Mouse (Mus musculus): ENCODE measurements around the gene Ptbp3.

The Ptbp3 gene

DNA sequence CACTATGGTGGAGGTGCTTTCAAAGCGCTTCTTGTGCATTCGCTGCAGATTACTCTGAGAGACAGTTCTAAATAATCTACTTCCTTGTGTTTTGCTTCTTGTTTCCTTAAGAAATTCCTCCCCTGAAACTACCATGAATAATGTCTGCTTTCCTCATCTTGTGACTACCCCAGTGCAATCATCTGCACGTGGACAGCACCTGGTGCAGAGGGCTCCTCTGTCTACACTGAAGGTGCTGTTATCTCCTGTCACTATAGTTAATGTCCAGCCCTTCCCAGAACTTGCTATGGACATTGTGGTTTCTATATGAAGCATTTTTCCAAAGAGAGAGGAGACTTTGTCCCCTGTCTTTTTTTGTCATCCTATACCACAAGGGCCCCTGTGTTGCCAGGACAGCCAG is 4.4 kb upstream of the Ptbp3 start:
- no peak for DNase-seq

GRCm38 (mm10) chr4:59552835-59553234 is 3.7 kb upstream of the Ptbp3 start:
- DNase-seq, result no peak

GRCm38 (mm10) chr4:59551901-59552300 is 2.7 kb upstream of the Ptbp3 start:
- DNase-seq, result no peak

DNA sequence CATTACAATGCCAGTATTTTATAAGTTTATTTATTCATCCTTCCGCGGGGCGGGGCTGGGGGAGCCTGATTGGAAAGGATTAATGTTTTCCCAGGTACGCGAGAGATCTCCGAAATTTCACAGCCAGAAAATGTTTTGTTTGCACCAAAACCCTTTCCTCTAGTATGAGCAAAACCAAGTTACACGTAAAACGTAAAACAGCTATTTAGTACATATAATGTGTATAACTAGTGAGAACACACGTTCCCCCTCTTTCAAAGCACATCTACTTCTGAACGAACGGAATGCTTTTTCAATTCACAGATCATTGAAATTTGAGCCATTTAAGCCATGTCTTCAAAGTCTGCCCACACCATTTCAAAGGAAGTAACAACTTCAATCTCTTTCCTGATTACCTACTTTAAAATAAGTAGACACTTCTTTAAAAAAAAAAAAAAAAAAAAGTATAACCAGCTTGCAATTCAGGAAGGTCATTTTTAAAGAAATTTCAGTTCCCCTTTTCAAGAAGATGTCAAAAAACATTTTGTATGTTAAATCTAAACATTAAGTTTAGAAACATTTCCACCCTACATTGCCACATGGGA is 905 bp upstream of the Ptbp3 start:
- no peak for DNase-seq

DNA sequence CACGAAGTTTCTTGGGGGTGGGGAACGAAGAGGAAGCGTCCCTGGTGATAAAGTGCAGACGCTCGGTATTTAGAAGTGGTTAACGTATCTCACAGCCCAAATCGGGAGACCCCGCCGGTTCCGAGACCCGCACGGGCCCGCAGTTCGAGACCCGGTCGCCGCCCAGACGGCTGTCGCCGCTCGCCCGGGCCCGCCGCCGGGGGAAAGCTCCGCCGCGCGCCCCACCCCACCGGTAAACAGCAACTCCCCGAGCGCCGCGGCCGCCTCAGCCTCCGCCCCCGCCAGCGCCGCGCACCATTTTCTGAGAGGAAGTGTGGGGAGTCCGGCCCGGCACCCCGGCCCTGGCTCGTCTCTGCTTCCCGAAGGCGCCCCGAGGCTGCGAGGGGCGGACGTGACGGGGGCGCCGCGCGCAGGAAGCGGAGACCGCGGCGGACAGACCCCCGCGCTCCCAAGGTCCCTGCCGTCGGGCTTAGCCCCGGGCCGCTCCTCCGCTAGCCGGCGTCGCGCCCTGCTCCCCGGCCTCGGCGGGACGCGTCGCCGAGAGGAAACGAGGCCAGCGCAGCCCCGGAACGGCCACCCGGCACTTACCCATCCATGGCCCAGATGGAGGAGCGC is 497 bp downstream of the Ptbp3 start:
- peak; percentile 74 for DNase-seq

- no peak for DNase-seq
Measured at GRCm38 (mm10) chr4:59548011-59548559, 1.1 kb downstream of the Ptbp3 start.

DNA sequence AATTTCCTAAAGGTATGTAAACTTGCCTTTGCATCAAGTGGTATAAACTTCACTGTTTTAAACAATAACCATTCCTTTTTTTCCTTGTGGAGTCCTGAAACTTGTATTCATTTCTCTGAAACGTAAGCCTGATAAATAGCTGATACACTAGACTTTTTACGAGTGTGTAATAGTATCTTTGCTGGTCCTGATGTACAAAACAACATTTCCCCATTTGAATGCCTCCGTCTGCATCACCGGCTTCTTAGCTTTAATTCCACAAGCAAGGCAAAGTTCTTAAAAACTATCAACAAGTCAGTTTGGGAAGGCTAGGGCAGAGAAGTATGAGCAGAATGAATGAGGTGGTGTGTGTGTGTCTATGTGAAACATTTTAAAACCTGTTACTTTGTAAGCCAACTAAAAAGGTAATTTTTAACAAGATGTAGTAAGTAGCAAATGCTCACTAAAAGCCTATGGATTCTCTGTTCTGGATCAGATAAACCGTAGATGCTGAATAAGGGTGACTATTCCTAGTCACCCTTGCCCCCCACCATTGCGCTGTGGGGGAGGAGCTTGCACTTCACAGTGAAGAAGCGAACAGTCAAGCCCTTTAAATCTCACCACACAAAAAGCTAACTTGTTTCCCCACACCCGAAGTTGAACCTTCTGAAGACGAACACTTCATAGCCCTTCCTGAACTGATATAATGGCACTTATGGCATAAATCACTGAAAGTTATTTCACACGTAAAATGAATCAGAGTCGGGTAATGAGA is 1.9 kb downstream of the Ptbp3 start:
- no peak for DNase-seq

DNA sequence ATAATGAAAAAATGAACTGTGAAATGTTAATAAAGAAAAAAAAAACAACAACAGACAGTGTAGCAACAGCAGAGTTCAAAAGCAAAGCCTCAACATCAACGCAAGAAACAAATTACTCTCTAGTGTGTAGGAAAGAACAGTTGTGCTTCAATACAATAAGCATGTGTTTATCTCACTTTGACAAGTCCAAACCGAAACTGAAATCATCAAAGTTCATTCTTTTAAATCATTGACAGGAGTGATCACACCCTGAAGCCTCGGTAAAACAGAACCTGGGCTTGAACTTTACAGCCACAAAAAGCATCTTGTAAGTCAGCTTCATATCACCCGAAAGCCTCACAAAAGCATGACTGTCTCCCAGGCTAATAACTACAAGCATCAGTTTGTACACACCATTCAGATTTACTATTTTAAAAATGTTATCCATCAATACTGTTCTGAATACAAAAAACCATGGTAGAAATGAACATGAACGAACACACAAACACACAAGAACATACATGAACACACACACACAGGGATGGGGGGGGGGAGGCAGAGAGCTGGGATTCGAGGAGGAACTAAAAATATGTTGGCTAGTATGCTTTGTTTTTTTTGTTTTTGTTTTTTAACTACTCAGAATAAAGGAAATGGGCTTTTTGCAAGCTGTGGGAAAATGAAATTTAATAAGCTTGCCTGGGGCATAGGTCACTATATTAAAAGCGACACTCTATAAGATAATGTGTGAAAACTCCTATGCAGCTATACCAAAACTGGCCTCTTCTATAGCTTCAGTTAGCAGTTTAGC is 2.7 kb downstream of the Ptbp3 start:
- DNase-seq, result no peak

- DNase-seq, result no peak
Measured at GRCm38 (mm10) chr4:59544654-59545053, 4.5 kb downstream of the Ptbp3 start.

- no peak for DNase-seq
Measured at GRCm38 (mm10) chr4:59543006-59543405, 6.2 kb downstream of the Ptbp3 start.

- DNase-seq, result no peak
Measured at GRCm38 (mm10) chr4:59536281-59536680, 12.9 kb downstream of the Ptbp3 start.

DNA sequence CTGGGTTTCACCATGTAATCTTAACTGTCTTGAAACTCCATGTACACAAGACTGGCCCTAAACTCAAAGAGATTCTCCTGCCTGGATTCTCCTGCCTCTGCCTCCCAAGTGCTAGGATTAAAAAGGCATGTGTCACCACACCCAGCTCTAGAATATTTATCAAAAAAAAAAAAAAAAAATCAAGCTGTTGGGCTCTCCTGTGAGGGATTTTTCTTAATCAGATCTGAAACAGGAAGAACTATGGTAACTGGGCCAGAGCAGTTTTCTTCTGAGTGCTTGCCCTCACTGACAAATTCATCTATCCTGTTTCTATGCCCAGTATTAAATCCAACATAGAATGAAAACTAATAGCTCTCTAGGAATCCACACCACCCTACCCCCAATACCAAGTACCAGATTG is 13.5 kb downstream of the Ptbp3 start:
- no peak for DNase-seq

DNA sequence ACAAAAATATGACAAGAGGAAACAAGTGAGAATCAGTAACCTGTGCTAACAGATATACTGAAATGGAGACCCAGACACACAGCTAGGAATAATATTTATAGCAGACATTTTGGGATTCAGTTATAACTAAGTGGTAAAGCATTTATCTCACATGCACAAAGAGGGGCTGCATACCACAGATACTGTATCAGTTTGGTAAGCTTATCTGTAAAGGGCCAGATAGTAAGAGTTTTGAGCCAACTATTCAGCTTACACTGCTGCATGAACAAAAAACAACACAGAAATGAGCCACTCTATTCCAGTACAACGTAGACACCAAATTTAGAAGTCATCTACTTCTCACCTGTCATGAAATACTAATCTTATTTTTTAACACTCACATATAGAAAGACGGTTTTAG is 15.9 kb downstream of the Ptbp3 start:
- DNase-seq, result no peak

DNA sequence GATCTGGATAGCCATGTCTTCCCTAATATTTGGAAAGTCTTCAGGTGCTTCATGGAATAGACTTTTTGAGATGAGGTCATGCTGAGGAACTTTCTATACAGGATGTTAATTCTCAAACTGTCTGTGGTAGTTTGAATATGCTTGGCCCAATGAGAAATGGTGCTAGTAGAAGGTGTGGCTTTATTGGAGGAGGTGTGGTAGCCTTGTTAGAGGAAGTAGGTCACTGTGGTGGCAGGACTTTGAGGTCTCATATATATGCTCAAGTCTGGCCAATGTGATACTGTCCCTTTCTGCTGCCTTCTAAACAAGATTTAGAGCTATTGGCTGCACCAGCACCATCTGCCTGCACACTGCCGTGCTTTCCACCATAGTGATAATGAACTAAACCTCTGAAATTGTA is 18.0 kb downstream of the Ptbp3 start:
- no peak for DNase-seq

DNA sequence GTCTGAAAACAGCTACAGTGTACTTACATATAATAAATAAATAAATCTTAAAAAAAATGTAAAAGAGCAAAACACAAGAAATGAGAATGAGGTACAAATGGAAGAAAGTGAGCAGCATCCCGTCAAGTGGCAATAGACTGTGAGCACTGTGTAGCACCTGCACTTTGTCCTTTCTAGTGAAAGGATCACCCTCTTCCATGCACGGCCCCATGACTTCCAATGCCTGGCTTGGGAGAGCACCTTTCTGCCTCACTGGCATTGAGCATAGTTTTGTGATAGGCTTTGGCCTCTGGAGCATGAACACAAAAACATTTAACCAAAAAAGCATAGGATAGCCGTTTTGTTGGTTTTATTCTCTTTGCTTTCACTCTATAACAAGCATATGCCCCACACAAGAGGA is 21.7 kb downstream of the Ptbp3 start:
- DNase-seq, result no peak

DNA sequence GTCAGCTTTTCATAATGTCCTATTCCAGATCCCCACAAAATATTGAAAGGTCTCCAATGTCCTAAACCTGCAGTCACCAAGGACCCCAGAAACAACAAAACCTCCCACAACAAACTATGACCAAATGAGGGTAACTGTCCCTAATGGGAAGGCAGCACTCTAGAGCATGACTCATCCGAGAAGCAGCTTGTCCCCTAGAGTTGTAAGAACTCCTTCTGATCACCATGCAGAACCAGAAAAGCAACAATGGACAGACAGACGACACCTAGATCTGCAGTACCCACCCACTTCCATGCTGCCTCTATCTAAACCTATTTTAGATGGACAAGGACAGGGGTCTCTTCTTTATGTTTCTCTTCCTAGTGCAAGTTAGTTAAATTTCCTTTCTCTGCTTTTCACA is 22.4 kb downstream of the Ptbp3 start:
- DNase-seq, result no peak

- DNase-seq, result no peak
Measured at GRCm38 (mm10) chr4:59524875-59525274, 24.3 kb downstream of the Ptbp3 start.

- DNase-seq, result no peak
Measured at GRCm38 (mm10) chr4:59510321-59510720, 38.8 kb downstream of the Ptbp3 start.

DNA sequence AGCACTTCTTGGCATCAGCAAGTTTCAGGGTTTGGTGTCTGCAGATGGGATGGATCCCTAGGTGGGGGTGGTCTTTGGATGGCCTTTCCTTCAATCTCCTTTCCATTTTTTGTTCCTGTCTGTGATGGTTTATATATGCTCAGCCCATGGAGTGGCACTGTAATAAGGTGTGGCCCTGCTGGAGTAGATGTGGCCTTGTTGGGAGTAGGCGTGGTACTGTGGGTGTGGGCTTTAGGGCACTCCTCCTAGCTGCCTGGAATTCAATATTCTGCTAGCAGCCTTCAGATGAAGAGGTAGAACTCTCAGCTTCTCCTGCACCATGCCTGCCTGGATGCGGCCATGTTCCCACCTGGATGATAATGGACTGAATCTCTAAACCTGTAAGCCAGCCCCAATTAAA is 39.6 kb downstream of the Ptbp3 start:
- no peak for DNase-seq

DNA sequence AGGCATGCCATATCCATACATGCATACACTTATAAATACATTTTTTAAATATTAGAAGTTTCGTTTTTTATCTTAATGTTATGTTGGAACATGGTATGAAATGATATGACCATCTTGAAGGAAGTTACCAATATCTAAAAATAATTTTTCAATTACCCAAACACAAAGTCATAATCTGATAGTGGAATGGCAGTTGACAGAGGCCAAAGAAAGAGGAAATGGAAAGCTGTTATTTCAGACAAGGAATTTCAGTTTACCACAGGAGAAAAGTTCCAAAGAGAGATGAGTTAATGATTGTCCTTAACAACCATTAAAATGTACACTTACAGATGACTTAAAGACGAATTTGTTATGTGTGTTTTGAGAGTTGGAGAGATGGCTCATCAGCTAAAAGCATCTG is 41.4 kb downstream of the Ptbp3 start:
- DNase-seq, result no peak

- DNase-seq, result no peak
Measured at GRCm38 (mm10) chr4:59506704-59507103, 42.5 kb downstream of the Ptbp3 start.

- DNase-seq, result no peak
Measured at GRCm38 (mm10) chr4:59505481-59505880, 43.7 kb downstream of the Ptbp3 start.

GRCm38 (mm10) chr4:59491097-59491496 is 58.1 kb downstream of the Ptbp3 start:
- no peak for DNase-seq
